In the genomic region with DNA sequence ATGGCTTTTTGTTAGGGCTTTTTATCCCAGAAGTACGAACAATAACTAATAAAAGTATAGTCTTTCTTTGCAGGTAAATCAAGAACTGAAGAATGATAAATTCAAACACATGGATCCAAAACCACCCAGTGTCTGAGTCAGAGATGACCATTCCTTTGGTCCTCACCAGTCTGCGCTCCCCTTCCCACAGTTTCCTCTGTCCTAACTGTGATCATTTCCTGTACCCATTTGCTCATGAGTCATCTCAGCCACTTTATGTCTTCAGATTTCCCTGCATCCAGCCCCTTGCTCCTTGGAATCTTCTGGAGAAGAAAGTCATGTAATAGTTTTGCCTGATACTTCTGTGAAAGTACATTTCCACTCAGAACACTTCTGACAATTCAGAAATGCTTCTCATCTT, we compare ENCODE assay signal across 26 mouse cellular contexts.
DNase-seq lines count a peak whose midpoint lies in the region; ATAC-seq and TF ChIP-seq lines count a peak whose summit lies in the region.
"Had no signal": no experiment of that assay in that cellular context is flagged by ENCODE, and none has a peak within 500 bp of the region (broad histone marks: within the 10 kb centered on the region; RNA-seq: fewer than 3 reads in every experiment).

No protein-coding gene starts in this region.

- peaks cover 18% of the 10 kb centered on the region for H3K4me1 ChIP-seq in embryonic fibroblast, embryonic 13.5 days (ENCODE audit: control insufficient read depth, insufficient read depth, low read length)
- H3K4me1 ChIP-seq in hindbrain, embryonic 12.5 days, result no peaks in the 10 kb centered on the region
- H3K4me1 ChIP-seq: embryonic facial prominence, embryonic 10.5 days; embryonic facial prominence, embryonic 12.5 days; forebrain, embryonic 10.5 days; forebrain, embryonic 12.5 days had no signal

- H3K27ac ChIP-seq in embryonic fibroblast, embryonic 13.5 days (ENCODE audit: insufficient read depth, low read length), result peak overlapping the region; percentile 72; the same call in 1 of the 2 replicates
- H3K27ac ChIP-seq in hindbrain, embryonic 12.5 days, result no peak overlapping the region
- H3K27ac ChIP-seq: embryonic facial prominence, embryonic 10.5 days; embryonic facial prominence, embryonic 12.5 days; forebrain, embryonic 10.5 days; forebrain, embryonic 12.5 days had no signal

- peak; percentile 56 for DNase-seq in 3T3-L1 (ENCODE audit: low read depth, low spot score)
- DNase-seq in 416B (ENCODE audit: low read depth), result peak; percentile 63
- DNase-seq in layer of hippocampus, adult 8-10 months (ENCODE audit: low spot score in 2 of 2), result no peak
- no peak for DNase-seq in kidney, postnatal 4 days
- DNase-seq: adrenal gland, adult 2 months; adrenal gland, postnatal 10 days; adrenal gland, postnatal 25 days; cerebellum, adult 11 months; cerebellum, adult 18-20 months; cerebellum, adult 8-10 months; cerebellum, adult 9-11 months; cerebellum, postnatal 14 days; cerebellum, postnatal 36 days; embryo, embryonic 11 days had no signal

- H3K36me3 ChIP-seq in hindbrain, embryonic 12.5 days, result no peaks in the 10 kb centered on the region
- H3K36me3 ChIP-seq: embryonic facial prominence, embryonic 10.5 days; embryonic facial prominence, embryonic 12.5 days; forebrain, embryonic 10.5 days; forebrain, embryonic 12.5 days; G1E had no signal

- no peak for TF ChIP-seq POLR2A in embryonic fibroblast, embryonic 13.5 days (IDR thresholded peaks at IDR 0.05; ENCODE audit: low read depth, low read length)

- no peak overlapping the region for H3K9ac ChIP-seq in hindbrain, embryonic 12.5 days
- H3K9ac ChIP-seq: embryonic facial prominence, embryonic 12.5 days; forebrain, embryonic 12.5 days had no signal

- H3K4me2 ChIP-seq in hindbrain, embryonic 12.5 days (replicated peaks), result no peak overlapping the region
- H3K4me2 ChIP-seq: embryonic facial prominence, embryonic 12.5 days; forebrain, embryonic 12.5 days had no signal

- no peaks in the 10 kb centered on the region for H3K9me3 ChIP-seq in hindbrain, embryonic 12.5 days (replicated peaks)
- H3K9me3 ChIP-seq: embryonic facial prominence, embryonic 10.5 days; embryonic facial prominence, embryonic 12.5 days; forebrain, embryonic 10.5 days; forebrain, embryonic 12.5 days; G1E had no signal

- 92% methylated on average over 2 of the region's 2 CpGs for WGBS in hindbrain, embryonic 12.5 days

- no peak for TF ChIP-seq CTCF in embryonic fibroblast, embryonic 13.5 days (IDR thresholded peaks at IDR 0.05; ENCODE audit: borderline replicate concordance, insufficient read depth, low read length)

- no peak for ATAC-seq in hindbrain, embryonic 12.5 days (ENCODE audit: low FRiP score)
- ATAC-seq: CD4-positive, CD25-positive, alpha-beta regulatory T cell, adult 4 months; forebrain, embryonic 14.5 days; forebrain, embryonic 16.5 days had no signal

- no peak overlapping the region for H3K4me3 ChIP-seq in embryonic fibroblast, embryonic 13.5 days (ENCODE audit: insufficient read depth, low read length)
- no peak overlapping the region for H3K4me3 ChIP-seq in hindbrain, embryonic 12.5 days
- H3K4me3 ChIP-seq: embryonic facial prominence, embryonic 10.5 days; embryonic facial prominence, embryonic 12.5 days; erythroblast, embryonic 14.5 days; forebrain, embryonic 10.5 days; forebrain, embryonic 12.5 days had no signal

- H3K27me3 ChIP-seq in hindbrain, embryonic 12.5 days, result no peaks in the 10 kb centered on the region
- H3K27me3 ChIP-seq: CH12.LX; embryonic facial prominence, embryonic 12.5 days; forebrain, embryonic 12.5 days had no signal

Comparison
In these comparisons a context has a peak if more than half of its experiments do, and no peak if none do; other contexts are left out.
1. DNase-seq: peak in 3T3-L1 (single experiment) and 416B (single experiment); none in layer of hippocampus, adult 8-10 months (0 of 2) and kidney, postnatal 4 days (0 of 2).